Mouse (Mus musculus): ENCODE results near the gene Gstm4.
"Not testable (repeated sequence)": the region's sequence is repeated elsewhere in the genome, so short reads cannot be mapped to it uniquely, and the experiment has no call there.

Gstm4 gene

DNA sequence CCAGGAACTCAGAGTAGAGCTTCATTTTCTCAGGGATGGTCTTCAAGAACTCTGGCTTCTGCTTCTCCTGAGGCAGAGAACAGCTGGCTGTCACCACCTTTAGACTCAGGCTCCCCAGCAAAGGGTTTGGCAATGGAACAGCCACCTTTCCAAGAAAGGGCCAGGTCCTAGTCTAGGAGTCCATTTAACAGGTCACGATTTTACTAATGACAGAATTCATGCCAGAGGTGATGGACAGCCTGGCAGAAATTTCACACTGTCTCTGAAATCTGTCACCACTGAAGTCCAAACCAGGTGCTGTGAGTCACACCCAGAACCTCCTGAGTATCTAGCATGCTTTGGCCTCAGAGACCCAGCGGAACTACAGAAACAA lies 29.7 kb downstream of the Gstm4 start:
- DNase-seq, result no peak

DNA sequence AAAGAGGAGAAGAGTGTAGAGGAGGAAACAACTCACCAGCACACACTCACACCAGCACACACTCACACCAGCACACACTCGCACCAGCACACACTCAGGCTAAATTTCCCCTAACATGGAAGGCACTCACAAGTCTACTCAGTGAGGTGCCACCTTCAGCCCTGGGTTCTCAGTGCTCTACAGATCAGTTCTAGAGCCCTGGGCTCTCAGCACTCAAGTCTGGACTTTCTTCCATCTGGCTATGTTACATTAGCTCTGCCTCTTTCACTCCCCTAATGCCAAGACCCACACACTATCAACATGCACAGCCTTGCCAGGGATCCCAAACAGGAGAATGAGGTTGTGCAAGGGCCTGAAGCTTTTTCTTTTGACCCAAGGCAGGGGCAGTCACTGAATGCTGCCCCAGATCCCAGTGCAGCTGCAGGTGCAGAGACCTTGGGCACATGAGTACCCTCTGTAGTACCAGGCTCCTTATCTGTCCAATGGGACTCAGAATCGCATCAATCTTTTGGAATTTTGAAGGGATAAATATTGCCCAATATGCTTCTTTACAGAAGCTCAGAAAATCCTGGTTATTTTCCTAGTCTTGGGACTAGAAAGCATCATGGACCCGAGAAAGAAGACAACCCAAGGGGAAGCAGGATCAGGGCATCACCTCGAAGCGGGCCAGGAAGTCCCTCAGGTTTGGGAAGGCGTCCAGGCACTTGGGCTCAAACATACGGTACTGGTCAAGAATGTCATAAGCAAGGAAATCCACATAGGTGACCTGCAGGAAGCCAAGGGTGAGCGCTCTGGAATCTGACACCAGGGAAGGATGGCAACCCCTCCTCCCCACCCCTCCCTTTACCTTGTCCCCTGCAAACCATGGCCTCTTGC lies 30.4 kb downstream of the Gstm4 start:
- no peak for DNase-seq

DNA sequence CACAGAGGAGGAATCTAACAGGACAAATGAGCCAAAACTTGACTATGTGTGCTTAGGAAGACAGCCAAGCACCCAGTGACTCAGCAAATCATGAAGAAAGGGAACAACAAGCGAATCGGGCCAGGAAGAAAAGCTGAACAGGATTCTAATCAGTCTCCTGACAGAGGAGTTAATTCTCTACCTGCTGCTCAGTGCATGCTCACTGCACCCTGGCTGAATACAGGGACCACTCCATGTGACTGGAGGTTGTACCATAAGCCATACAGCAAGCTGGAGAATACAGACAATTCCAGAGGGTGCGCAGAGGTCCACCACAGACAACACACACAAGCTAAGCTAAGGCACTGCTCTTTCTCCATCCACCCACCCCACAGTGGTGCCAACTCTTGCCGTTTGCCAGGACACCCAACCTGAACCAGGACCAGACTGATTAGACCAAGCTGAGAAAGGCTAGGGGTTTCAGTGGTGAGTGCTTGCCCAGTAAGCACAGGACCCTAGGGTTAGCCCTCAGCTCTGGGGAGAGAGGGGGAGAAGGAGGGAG lies 31.3 kb downstream of the Gstm4 start:
- DNase-seq, result peak; percentile 51 to 61

DNA sequence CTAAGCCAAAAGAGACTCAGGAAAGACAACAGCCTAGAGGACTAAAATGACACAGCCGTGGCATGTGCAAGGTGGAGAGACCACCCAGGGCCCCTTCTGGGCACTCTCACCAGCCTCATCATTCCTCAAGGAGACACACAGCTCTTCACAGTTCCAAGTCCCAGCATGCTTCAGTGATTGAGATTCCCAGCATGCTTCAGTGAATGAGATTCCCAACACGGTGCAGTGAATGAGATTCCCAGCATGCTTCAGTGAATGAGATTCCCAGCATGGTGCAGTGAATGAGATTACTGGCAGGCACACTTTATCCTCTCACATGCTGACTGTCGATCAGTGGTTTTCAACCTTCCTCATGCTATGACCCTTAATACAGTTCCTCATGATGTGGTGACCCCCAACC lies 33.1 kb downstream of the Gstm4 start:
- no peak for DNase-seq

DNA sequence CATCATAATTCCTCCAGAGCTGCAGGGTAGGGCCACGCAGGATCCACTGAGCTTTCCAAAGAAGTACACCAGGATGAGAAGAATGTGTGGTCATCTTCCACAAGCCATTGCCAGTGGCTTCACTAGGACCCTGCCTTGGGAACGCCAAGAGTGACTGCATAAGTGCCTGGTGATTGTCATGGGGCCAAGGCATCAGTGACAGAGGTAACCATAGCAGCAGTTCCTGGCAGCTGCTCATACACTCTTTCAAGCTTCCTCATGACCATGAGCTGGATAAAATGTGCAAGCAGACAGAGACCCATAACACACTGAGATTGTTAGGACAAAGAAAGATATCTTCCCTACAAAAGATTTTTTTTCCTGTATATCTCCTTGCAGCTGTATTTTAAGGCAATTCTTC lies 34.4 kb downstream of the Gstm4 start:
- no peak for DNase-seq

DNA sequence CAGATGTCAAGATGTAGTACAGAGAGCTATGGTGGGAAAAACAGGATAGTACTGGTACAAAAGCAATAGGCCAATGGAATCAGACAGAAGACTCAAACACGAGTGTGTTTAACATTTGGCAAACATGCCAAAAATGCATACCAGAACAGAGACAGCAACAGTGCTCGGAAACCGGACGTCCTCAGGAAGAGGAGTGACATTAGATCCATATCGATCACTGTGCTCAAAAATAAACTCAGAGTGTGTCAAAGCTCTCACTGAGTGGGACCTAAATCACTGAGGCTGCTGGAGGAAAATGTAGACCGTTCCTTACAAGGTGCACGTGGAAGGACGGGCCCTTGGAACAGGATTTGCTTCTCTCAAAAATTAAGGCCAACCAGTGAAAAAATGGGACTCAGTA lies 42.7 kb downstream of the Gstm4 start:
- no peak for DNase-seq

DNA sequence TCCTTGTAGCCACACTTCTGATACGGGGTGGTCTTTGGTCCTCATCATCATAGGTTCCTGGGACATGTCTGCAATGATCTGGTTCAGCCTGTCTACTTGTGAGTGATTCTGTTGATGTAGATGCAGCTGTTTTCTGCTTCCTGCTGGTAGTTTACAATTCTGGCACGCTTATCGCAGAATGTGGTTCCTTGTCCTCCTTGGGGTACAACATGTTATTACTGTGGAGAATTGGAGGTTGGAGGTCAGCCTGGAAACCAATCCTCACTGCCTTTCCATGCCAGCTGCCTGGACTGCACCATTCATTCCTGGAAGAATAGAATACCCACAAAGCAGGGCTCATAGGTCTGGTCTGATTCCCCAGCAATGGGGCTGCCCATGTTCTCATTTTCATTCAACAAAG lies 45.2 kb downstream of the Gstm4 start:
- DNase-seq, result no peak

DNA sequence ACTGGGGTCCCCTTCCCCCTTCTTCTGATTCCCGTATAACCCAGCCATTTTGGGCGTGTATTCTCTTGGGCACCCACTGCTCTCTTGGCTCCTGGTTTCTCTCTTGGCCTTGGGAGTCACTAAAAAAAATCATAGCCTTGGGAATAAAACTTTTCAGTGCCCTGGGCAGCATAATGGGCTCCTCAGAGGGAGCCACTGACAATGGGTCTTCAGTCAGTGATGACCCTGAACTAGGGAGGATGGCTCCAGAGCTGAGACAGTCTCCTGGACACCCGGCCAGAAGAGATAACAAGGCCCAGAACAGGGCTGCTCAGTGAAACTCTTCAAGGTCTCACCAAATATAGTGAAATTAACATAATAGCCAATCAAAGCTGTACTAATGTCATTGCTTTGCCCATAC lies 46.1 kb downstream of the Gstm4 start:
- DNase-seq, result no peak

DNA sequence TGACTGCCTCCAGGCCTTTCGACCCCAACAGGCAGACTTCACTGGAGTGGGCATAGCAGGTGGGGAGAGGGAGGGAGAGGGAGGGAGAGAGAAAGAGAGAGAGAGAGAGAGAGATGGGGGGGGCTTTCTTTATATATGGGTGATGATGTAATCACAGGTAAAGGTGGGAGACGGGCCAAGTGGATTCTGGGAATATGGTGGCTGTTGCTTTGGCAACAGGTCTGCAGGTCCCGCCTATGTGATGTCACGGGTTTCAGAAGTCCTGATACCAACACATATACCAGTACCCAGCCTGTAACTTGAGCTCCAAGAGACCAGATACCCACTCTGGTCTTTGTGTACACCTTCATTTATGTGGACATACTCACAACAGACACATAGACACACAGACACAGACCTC lies 48.1 kb downstream of the Gstm4 start:
- no peak for DNase-seq

DNA sequence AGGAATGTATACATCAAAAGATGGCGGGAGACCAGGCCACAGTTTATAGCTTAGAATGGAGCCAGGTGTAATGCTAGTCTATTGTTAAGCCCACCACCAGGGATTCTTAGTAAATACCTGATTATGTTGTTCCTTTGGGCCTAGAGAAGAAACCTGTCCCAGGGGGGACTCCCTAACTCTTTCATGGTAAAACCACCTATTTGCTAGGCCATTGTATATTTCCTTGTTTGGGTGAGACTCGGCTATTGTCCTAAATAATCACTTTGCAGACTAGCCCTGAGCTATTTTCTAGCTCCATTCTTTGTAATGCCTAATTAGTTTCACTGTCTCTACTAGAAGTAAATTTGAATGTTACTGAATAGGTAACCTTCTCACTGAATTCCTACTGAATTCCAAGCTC lies 48.7 kb downstream of the Gstm4 start:
- not testable (repeated sequence) for DNase-seq

Data from kidney, postnatal 4 days (tissue).